Mouse (Mus musculus): Measurements from ENCODE around the gene Pdcl.

The Pdcl gene

DNA sequence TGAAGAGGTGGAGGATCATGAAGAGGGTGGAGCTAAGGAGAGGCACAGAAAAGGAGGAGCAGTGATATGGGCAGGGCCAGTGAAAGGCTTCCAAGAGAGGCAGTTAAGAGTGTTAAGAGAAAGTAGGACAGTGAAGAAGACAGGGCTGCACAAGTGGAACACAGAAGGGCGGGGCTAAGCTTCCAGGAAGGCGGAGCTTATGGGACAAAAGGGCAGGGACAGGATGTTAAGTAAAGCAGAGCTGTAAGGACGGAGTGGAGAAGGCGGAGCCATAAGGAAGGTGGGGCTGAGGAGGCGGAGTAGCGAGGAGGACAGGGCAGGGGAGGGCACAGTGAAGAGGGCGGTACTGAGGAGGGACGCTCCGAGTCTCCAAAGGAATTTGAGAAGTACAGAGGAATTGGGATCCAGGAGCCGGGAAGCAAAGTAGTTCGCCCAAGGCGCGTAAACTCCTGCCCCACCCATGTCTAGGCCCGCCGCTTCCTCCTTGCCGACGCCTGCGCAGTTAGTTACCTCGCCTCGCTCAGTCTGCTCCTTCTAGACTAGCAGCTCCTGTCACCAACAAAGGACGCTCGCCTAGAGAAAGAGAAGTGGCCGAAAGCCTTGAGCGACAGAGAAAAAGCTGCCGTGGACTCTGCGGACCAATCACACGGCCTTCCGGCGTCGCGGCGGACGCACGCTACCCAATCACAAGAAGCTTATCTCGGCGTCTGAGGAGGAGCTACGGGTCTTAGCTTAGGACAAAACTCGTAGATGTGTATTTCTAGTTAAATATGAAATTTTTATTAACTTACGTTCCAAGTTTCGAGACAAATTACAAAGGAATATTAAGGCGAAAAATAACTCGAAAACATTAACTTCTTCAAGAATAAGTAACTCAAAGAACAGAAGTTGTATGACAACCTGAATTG is at the start of gene Pdcl:
TSS of gene Pdcl (minus strand) at position 700 of the 908 bp plus-strand sequence.
- peak; percentile 93 for ATAC-seq (ENCODE audit: low TSS enrichment)

GRCm38 (mm10) chr2:37395539-37395938 is 36.4 kb upstream of the Pdcl start:
- ATAC-seq (ENCODE audit: low TSS enrichment) = 0 out of 2 replicates have a peak, but pooled peaks have one; percentile 65

DNA sequence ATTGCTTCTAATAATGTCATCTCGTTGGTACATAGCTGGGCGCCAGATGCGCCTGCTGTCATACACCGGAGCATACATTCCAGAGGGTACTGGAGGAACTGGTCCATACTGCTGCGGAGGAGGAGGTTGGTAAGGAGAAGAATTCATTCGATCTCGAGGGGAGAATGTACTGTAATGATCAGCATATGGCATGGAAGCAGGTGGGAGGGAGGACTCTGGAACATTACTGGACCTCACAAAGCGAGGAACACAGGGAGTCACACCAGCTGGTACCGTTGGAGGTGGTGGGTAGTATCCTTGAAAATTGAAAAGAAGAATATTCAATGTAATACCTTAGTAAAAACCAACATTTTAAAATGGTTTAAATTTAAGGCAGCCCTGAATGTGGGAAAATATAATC is 23.8 kb upstream of the Pdcl start:
- peak; percentile 65 for ATAC-seq (ENCODE audit: low TSS enrichment)

DNA sequence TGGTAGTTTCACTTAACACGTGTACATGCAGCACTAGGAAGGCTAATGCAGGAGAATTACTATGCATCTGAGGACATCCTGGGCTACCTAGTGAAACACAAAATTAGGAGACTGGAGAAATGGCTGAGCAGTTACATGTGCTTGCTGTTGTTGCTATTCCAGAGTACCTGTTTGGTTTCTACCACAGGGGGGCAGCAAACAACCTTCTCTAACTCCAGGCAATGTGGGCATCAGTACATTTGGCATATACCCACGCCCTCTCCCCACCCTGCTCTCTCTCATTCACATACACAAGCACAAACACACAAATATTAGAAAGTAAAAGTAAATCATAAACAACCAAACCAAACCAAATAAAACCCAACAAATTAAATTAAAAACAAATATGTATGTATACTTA is 21.1 kb upstream of the Pdcl start:
- peak; percentile 62; the same call in 1 of the 2 replicates for ATAC-seq (ENCODE audit: low TSS enrichment)

DNA sequence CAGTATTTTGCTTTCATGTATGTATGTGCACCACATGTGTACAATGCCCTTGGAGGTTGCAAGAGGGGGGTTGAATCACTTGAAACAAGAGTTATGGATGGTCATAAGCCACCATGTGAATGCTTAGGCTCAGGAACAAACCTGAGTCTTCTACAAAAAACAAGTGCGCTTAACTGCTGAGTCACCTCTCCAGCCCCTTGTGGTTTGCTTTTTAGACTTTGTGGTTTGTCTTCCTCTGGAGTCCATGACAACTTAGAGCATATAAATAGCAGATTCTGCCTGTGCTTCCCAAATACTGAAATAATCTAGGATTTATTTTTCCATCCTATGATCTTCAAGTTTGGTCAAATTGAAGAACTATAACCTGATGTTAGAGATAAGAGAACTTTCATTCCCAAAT is 16.9 kb upstream of the Pdcl start:
- no peak for ATAC-seq (ENCODE audit: low TSS enrichment)

DNA sequence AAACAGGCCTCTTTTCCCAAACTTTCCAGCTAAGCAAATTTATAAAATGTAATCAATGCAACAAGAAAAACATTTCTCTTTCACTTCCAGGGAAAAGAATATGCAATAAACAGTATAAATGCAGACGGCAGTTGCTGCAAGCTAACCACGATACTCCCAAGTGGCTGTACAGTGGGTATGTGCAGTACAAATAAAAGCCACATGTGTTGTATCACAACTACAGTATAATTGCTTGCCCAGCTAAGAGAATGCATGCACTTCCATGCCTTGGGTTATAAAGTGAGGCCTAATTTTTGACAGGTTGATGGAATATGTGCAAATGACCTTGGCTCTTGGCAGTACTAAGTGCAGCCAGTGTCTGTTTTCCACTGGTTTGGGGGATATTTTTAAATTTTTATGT is 11.5 kb upstream of the Pdcl start:
- ATAC-seq (ENCODE audit: low TSS enrichment) = no peak

GRCm38 (mm10) chr2:37359908-37360307 is 776 bp upstream of the Pdcl start:
- ATAC-seq (ENCODE audit: low TSS enrichment) = no peak

- no peak for ATAC-seq (ENCODE audit: low TSS enrichment)
These were observed 3.6 kb downstream of the Pdcl start for GRCm38 (mm10) chr2:37355571-37355970.

GRCm38 (mm10) chr2:37351671-37352070 is 7.5 kb downstream of the Pdcl start:
- peak; percentile 80 for ATAC-seq (ENCODE audit: low TSS enrichment)

DNA sequence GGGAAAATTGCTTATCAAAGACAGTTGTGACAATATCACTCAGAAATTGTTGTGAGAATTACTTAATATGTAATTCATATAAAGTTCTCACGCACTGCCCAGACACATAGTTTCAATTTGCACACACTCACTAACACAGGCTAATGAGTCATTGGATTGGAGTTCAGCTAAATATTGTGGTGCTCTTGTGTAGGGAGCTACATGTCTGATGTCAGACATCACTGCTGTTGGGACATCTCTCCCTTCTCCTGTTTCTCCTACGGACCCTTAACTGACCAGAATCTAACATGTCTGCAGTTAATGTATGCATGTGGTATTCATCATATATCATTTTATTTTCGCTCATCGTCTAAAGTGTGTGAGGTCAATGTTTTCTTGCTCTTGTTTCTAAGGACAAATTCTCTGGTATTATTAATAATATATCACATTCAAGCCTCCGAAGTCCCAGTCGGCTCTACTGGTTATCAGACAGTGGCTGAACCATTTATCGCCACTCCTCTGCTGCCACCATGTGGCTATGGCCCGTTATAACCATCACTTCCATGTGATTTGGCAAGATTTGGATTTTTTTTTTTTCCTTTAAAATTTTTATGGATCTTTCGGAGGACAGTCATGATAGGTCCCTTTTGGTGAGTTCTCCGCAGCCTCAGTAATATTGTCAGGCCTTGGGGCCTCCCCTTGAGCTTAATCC is 20.5 kb downstream of the Pdcl start:
- ATAC-seq (ENCODE audit: low TSS enrichment) = peak; percentile 55; the same call in 1 of the 2 replicates

GRCm38 (mm10) chr2:37333321-37333720 is 25.8 kb downstream of the Pdcl start:
- ATAC-seq (ENCODE audit: low TSS enrichment) = no peak

- ATAC-seq (ENCODE audit: low TSS enrichment) = no peak
These were observed 32.9 kb downstream of the Pdcl start, which contains the start of gene Olfr368 for GRCm38 (mm10) chr2:37326215-37326614. Gene Olfr368 (plus strand): TSS chr2:37326515.
